Comparison of ENCODE assay signal across 22 mouse cellular contexts in the genomic region with DNA sequence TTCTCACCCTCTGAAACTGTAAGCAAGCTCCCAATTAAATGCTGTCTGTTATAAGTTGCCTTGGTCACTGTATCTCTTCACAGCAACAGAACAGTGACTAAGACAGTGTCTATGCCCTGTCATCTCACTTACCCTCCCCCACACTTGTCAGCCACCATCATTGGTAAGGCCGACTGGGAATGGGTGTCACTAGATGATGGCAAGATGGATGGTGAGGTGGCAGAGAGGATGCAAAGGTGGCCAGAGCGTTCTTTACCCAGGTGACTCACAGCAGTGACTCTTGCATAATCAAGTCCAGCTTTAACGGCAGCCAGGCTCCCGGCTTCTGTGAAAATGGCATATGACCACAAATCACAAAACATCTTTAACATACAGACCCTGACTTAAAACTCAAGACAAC.
DNase-seq lines count a peak whose midpoint lies in the region; ATAC-seq and TF ChIP-seq lines count a peak whose summit lies in the region.
"Had no signal": no experiment of that assay in that cellular context is flagged by ENCODE, and none has a peak within 500 bp of the region (broad histone marks: within the 10 kb centered on the region; RNA-seq: fewer than 3 reads in every experiment).

No protein-coding gene starts in this region.

- no peaks in the 10 kb centered on the region for H3K79me3 ChIP-seq in C2C12 (ENCODE audit: low read depth)

- H3ac ChIP-seq in C2C12 (ENCODE audit: control insufficient read depth, insufficient read length, low read depth): no peak overlapping the region

- peaks cover 2% of the 10 kb centered on the region for H3K27me3 ChIP-seq in megakaryocyte, embryonic 14.5 days (replicated peaks)
- no peaks in the 10 kb centered on the region for H3K27me3 ChIP-seq in C2C12 (ENCODE audit: control insufficient read depth, insufficient read depth, insufficient read length)
- H3K27me3 ChIP-seq: embryonic facial prominence, embryonic 12.5 days; forebrain, embryonic 13.5 days; forebrain, embryonic 15.5 days had no signal

- ATAC-seq in megakaryocyte, adult 5-6 weeks (ENCODE audit: poor library complexity, severe bottlenecking): no peak
- ATAC-seq in granulocyte monocyte progenitor cell, adult 5-6 weeks (replicated peaks; ENCODE audit: poor library complexity, severe bottlenecking): peak; percentile 12; the same call in 1 of the 2 replicates
- ATAC-seq in megakaryocyte-erythroid progenitor cell, adult 5-6 weeks (replicated peaks; ENCODE audit: low FRiP score, low TSS enrichment, poor library complexity, severe bottlenecking): no peak
- ATAC-seq: forebrain, embryonic 13.5 days; forebrain, embryonic 15.5 days; forebrain, postnatal 0 days had no signal

- no peak for DNase-seq in frontal cortex, postnatal 14 days (ENCODE audit: low spot score in 2 of 2)
- no peak for DNase-seq in lung, postnatal 36 days
- DNase-seq: adrenal gland, adult 2 months; adrenal gland, postnatal 10 days; adrenal gland, postnatal 25 days; B cell, adult 2 months; cerebellum, adult 11 months; cerebellum, adult 18-20 months; cerebellum, adult 8-10 months; cerebellum, adult 9-11 months; cerebellum, postnatal 14 days; cerebellum, postnatal 36 days; forebrain, postnatal 0 days had no signal

- H3K4me1 ChIP-seq in megakaryocyte, embryonic 14.5 days: no peaks in the 10 kb centered on the region
- H3K4me1 ChIP-seq: embryonic facial prominence, embryonic 12.5 days; forebrain, embryonic 13.5 days; forebrain, embryonic 15.5 days had no signal

- TF ChIP-seq CTCF in C2C12 (IDR thresholded peaks at IDR 0.05; ENCODE audit: control insufficient read depth, insufficient read depth, insufficient read length): no peak

- no peaks in the 10 kb centered on the region for H3K36me3 ChIP-seq in megakaryocyte, embryonic 14.5 days (replicated peaks; ENCODE audit: low read length)
- no peaks in the 10 kb centered on the region for H3K36me3 ChIP-seq in C2C12 (ENCODE audit: control insufficient read depth, insufficient read depth)
- H3K36me3 ChIP-seq: embryonic facial prominence, embryonic 10.5 days; embryonic facial prominence, embryonic 12.5 days; forebrain, embryonic 15.5 days had no signal

- H3K4me3 ChIP-seq in megakaryocyte, embryonic 14.5 days (replicated peaks): peak overlapping the region; percentile 15
- H3K4me3 ChIP-seq in C2C12 (ENCODE audit: insufficient read depth, poor library complexity, severe bottlenecking): no peak overlapping the region
- H3K4me3 ChIP-seq: embryonic facial prominence, embryonic 10.5 days; embryonic facial prominence, embryonic 12.5 days; forebrain, embryonic 13.5 days; forebrain, embryonic 15.5 days had no signal

- peaks cover 11% of the 10 kb centered on the region for H3K9me3 ChIP-seq in megakaryocyte, embryonic 14.5 days
- H3K9me3 ChIP-seq: embryonic facial prominence, embryonic 10.5 days; embryonic facial prominence, embryonic 12.5 days; forebrain, embryonic 13.5 days; forebrain, embryonic 15.5 days had no signal

- no peaks in the 10 kb centered on the region for H3K79me2 ChIP-seq in C2C12 (ENCODE audit: control insufficient read depth, insufficient read depth)

TF ChIP-seq in C2C12, 6 proteins besides CTCF, POLR2A, EP300 and RAD21:
- TF ChIP-seq CEBPB (IDR thresholded peaks at IDR 0.05; ENCODE audit: low read depth): peak; percentile 30
- no peak for TF ChIP-seq FOSL1 (IDR thresholded peaks at IDR 0.05; ENCODE audit: insufficient read depth, low read length, poor library complexity, severe bottlenecking)
